Mouse (Mus musculus): ENCODE results near the gene Cphx1. TPM values are rescaled to one million over a fixed set of nuclear protein-coding genes. Genes with fewer than 3 reads are reported as not detected.

Cphx1 gene
- not detected for polyA plus RNA-seq (2014; fragmentation: Illumina TruSeq; extraction: RNeasy Lipid Tissue Mini Kit (QIAGEN cat#74804); ENCODE audit: insufficient read depth, low read depth, low replicate concordance)

GRCm38 (mm10) chr14:25938004-25938403, at the start of gene Cphx1:
Gene Cphx1, plus strand, starts transcription at chr14:25938304.

GRCm38 (mm10) chr14:25903000-25903399, 35.1 kb upstream of the Cphx1 start, which contains the start of gene Plac9a:
Gene Plac9a, minus strand, starts transcription at chr14:25903100.

GRCm38 (mm10) chr14:25927562-25927881, 10.6 kb upstream of the Cphx1 start, which contains the start of gene Tmem254a:
Gene Tmem254a, minus strand, starts transcription at chr14:25927672.

GRCm38 (mm10) chr14:25978371-25979241, 40.5 kb downstream of the Cphx1 start, which contains the start of gene Duxbl1:
Gene Duxbl1, plus strand, starts transcription at chr14:25978577.

Other genes with a start within 250 kb of the Cphx1 start
- gene Ppif, start 244.2 kb upstream of the Cphx1 start, polyA plus RNA-seq (2014; fragmentation: Illumina TruSeq; extraction: RNeasy Lipid Tissue Mini Kit (QIAGEN cat#74804); ENCODE audit: insufficient read depth, low read depth, low replicate concordance): 13.9 TPM
- 26.4 TPM for gene Zcchc24, start 169.3 kb upstream of the Cphx1 start, polyA plus RNA-seq (2014; fragmentation: Illumina TruSeq; extraction: RNeasy Lipid Tissue Mini Kit (QIAGEN cat#74804); ENCODE audit: insufficient read depth, low read depth, low replicate concordance)
- gene Anxa11, start 96.1 kb upstream of the Cphx1 start, polyA plus RNA-seq (2014; fragmentation: Illumina TruSeq; extraction: RNeasy Lipid Tissue Mini Kit (QIAGEN cat#74804); ENCODE audit: insufficient read depth, low read depth, low replicate concordance): 71.3 TPM
- 81.1 TPM for gene Plac9a, start 35.2 kb upstream of the Cphx1 start, polyA plus RNA-seq (2014; fragmentation: Illumina TruSeq; extraction: RNeasy Lipid Tissue Mini Kit (QIAGEN cat#74804); ENCODE audit: insufficient read depth, low read depth, low replicate concordance)
- gene Tmem254a, start 10.6 kb upstream of the Cphx1 start, polyA plus RNA-seq (2014; fragmentation: Illumina TruSeq; extraction: RNeasy Lipid Tissue Mini Kit (QIAGEN cat#74804); ENCODE audit: insufficient read depth, low read depth, low replicate concordance): 7.5 TPM
- not detected for gene Duxbl1, start 40.3 kb downstream of the Cphx1 start, polyA plus RNA-seq (2014; fragmentation: Illumina TruSeq; extraction: RNeasy Lipid Tissue Mini Kit (QIAGEN cat#74804); ENCODE audit: insufficient read depth, low read depth, low replicate concordance)
- gene Gm9780, start 104.4 kb downstream of the Cphx1 start, polyA plus RNA-seq (2014; fragmentation: Illumina TruSeq; extraction: RNeasy Lipid Tissue Mini Kit (QIAGEN cat#74804); ENCODE audit: insufficient read depth, low read depth, low replicate concordance): 456 TPM
- gene Tmem254c, start 129.1 kb downstream of the Cphx1 start, polyA plus RNA-seq (2014; fragmentation: Illumina TruSeq; extraction: RNeasy Lipid Tissue Mini Kit (QIAGEN cat#74804); ENCODE audit: insufficient read depth, low read depth, low replicate concordance): 45.6 TPM
- not detected for gene Cphx2, start 143.2 kb downstream of the Cphx1 start, polyA plus RNA-seq (2014; fragmentation: Illumina TruSeq; extraction: RNeasy Lipid Tissue Mini Kit (QIAGEN cat#74804); ENCODE audit: insufficient read depth, low read depth, low replicate concordance)
- gene Cphx3, start 144.0 kb downstream of the Cphx1 start, polyA plus RNA-seq (2014; fragmentation: Illumina TruSeq; extraction: RNeasy Lipid Tissue Mini Kit (QIAGEN cat#74804); ENCODE audit: insufficient read depth, low read depth, low replicate concordance): not detected
- gene Duxbl2, start 180.0 kb downstream of the Cphx1 start, polyA plus RNA-seq (2014; fragmentation: Illumina TruSeq; extraction: RNeasy Lipid Tissue Mini Kit (QIAGEN cat#74804); ENCODE audit: insufficient read depth, low read depth, low replicate concordance): 0.59 TPM
- 401 TPM for gene Plac9b, start 244.2 kb downstream of the Cphx1 start, polyA plus RNA-seq (2014; fragmentation: Illumina TruSeq; extraction: RNeasy Lipid Tissue Mini Kit (QIAGEN cat#74804); ENCODE audit: insufficient read depth, low read depth, low replicate concordance)